Mouse (Mus musculus) heart, embryonic 14.5 days (tissue): Measurements from ENCODE around the gene Sphk2. TPM values are rescaled to one million over a fixed set of nuclear protein-coding genes. Genes with fewer than 3 reads are reported as not detected.

Source experiments
- ATAC-seq: fragments of 200-750 bp; cut with Nextera tagmentation; 2 replicates; pipeline ENCODE4 v1.8.0; 2017; ENCODE audit warnings: low read depth, moderate TSS enrichment; ENCODE audit not compliant: insufficient number of reproducible peaks, insufficient read depth, low FRiP score
- H3K27ac ChIP-seq, 2 experiments: fragments of 200-500 bp in 1 of 2; fragments of 300-500 bp in 1 of 2; sonication (generic) in 1 of 2; replicated peaks in 1 of 2; 2 replicates each; pipeline ENCODE4 v1.5.1; 2012 to 2014; ENCODE audit warnings: low read depth in 2 of 2, low read length in 2 of 2, control low read depth in 1 of 2, mild to moderate bottlenecking in 1 of 2, mixed read lengths in 1 of 2; ENCODE audit not compliant: control insufficient read depth in 1 of 2, insufficient read depth in 1 of 2
- H3K27me3 ChIP-seq: fragments of 300-500 bp; sonication (generic); 2 replicates; pipeline ENCODE4 v1.6.1; 2014; ENCODE audit warnings: mild to moderate bottlenecking, low read length, control low read depth; ENCODE audit not compliant: control insufficient read depth, insufficient read depth
- H3K36me3 ChIP-seq: fragments of 300-500 bp; sonication (generic); 2 replicates; pipeline ENCODE4 v1.6.1; 2014; ENCODE audit warnings: mild to moderate bottlenecking, control low read depth, low read length, mixed read lengths; ENCODE audit not compliant: control insufficient read depth, insufficient read depth
- H3K4me1 ChIP-seq, 2 experiments: fragments of 200-500 bp in 1 of 2; fragments of 300-500 bp in 1 of 2; sonication (generic) in 1 of 2; 2 replicates each; pipeline ENCODE4 v1.6.1; 2012 to 2014; ENCODE audit warnings: low read length in 2 of 2, control low read depth in 1 of 2, mixed read lengths in 1 of 2; ENCODE audit not compliant: control insufficient read depth in 2 of 2, insufficient read depth in 2 of 2
- H3K4me2 ChIP-seq: fragments of 300-500 bp; sonication (generic); 2 replicates; pipeline ENCODE4 v1.6.1; 2014; ENCODE audit warnings: mild to moderate bottlenecking, low read length
- H3K4me3 ChIP-seq, 2 experiments: fragments of 200-500 bp in 1 of 2; fragments of 300-500 bp in 1 of 2; sonication (generic) in 1 of 2; 2 replicates each; pipeline ENCODE4 v1.5.1; 2012 to 2014; ENCODE audit warnings: low read length in 2 of 2, mild to moderate bottlenecking in 2 of 2, control low read depth in 1 of 2, low read depth in 1 of 2, moderate library complexity in 1 of 2; ENCODE audit not compliant: control insufficient read depth in 1 of 2, insufficient read depth in 1 of 2
- H3K9ac ChIP-seq: fragments of 300-500 bp; sonication (generic); 2 replicates; pipeline ENCODE4 v1.6.1; 2014; ENCODE audit warnings: mild to moderate bottlenecking, low read length
- H3K9me3 ChIP-seq: fragments of 300-500 bp; sonication (generic); 2 replicates; pipeline ENCODE4 v1.6.1; 2016; ENCODE audit warnings: low read length, control low read depth; ENCODE audit not compliant: control insufficient read depth
- WGBS: fragments of 180-500 bp; shearing (Covaris S2); extraction: QIAGEN DNeasy Blood & Tissue Kit; methylation state at CpG from one replicate; pipeline ENCODE4 v1.1.7; 2014; 5-methylcytosine and 5-hydroxymethylcytosine counted together
- polyA plus RNA-seq: library from polyadenylated mRNA; unstranded; fragments of >200 nt; fragmentation: Nextera tagmentation; extraction: Ambion mirVana; gene quantifications from 2 replicates; pipeline ENCODE4 v1.2.1, GENCODE M21; 2014

Sphk2 gene
- polyA plus RNA-seq, 1 experiment from 2014 or later = 12.5 TPM

DNA sequence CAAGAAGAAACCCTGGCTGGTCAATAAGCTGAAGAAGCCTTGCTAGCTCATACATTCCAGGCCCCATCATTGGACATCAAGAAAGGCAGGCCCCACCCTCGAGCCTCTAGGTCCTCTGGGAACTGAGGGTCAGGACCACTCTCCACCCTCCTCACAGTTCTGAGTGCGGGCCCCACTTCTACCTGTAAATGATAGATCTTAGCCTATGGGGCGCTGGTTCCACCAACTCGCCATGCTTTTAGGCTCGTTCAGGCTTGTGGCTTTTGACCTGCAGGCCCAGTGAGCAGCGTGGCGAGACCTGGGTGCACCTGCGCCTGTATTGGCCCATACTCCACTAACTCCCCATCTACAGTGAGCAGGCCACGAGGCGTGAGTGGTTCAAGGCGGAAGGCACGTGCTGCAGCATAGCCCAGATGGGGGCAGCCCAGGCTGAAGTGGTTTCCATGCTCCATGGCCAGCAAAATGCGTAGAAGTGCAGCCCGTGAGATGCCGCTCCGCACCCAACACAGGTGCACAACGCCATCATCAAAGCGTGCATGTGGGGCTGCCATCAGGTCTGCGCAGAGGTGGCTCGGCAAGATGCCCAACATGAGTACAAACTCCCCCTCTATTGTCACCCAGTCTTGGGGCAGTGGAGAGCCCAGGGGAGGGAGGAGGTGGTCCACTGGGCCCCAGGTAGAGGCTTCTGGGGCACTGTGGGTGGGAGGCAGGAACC, 7.2 kb downstream of the Sphk2 start:
- no peak overlapping the region for H3K9ac ChIP-seq
- no peak overlapping the region for H3K4me2 ChIP-seq
- H3K36me3 ChIP-seq = peaks cover 45% of the 10 kb centered on the region
- H3K27ac ChIP-seq = no peak overlapping the region
- no peaks in the 10 kb centered on the region for H3K27me3 ChIP-seq
- H3K9me3 ChIP-seq = no peaks in the 10 kb centered on the region
- ATAC-seq = no peak
- WGBS = 89% methylated on average over 20 of the region's 20 CpGs
- H3K4me3 ChIP-seq = no peak overlapping the region
- H3K4me1 ChIP-seq = peaks cover 19 to 38% of the 10 kb centered on the region in 2 experiments

DNA sequence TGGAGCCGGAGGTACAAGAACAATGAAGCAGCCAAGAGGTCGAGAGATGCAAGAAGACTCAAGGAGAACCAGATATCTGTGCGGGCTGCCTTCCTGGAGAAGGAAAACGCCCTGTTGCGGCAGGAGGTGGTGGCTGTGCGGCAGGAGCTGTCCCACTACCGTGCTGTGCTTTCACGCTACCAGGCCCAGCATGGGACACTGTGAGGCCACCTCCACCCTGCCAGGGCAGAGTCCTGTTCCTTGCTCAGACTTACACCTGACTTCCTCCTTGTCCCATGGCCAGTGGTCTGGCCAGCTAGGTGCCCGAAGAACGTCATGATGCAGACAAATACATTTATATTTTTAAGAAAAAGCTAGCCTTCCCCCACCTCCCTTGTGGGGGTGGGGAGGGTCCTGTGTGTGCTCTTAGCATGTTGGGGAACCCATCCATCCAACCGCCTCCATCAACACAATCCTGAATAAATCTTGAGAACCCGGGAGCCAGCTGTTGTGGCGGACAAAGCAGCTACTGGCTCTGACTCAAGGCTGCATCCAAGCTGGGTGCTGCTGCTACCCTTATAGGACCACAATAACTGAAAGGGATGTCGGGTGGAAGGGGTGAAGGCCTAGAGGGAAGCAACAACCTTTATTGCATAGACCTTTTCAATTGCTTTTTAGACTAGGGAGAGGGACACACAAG, 8.0 kb downstream of the Sphk2 start:
- Histone ChIP-seq H3K9ac (no peak overlapping the region), H3K4me3 (no peak overlapping the region), H3K27me3 (no peaks in the 10 kb centered on the region), H3K9me3 (no peaks in the 10 kb centered on the region), H3K4me2 (no peak overlapping the region), H3K36me3 (peaks cover 45% of the 10 kb centered on the region), H3K4me1 (peaks cover 17 to 38% of the 10 kb centered on the region in 2 experiments), H3K27ac (no peak overlapping the region)
- WGBS = 74% methylated on average over 14 of the region's 14 CpGs
- no peak for ATAC-seq

DNA sequence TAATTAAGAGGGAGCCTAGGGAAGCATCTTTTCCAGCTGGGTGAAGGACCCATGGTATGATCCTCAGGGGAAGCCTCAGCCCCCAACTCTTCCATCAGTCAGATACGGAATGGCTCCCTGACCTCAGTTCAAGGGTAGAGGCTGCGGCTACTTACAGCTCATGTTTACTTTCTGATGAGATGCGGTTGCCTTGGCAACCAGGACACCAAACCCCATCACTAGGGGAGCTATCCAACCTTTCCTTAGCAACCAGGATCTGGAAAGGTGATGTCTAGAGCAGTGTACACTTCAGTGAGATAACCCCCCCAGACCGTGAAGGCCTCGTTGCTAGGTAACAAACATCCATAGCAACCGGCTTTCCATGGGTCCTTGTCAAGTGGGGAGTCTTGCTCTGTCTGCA, 8.8 kb downstream of the Sphk2 start:
- Histone ChIP-seq H3K9ac (no peak overlapping the region), H3K27ac (no peak overlapping the region), H3K9me3 (no peaks in the 10 kb centered on the region), H3K4me2 (no peak overlapping the region), H3K36me3 (peaks cover 44% of the 10 kb centered on the region), H3K4me1 (peaks cover 16 to 32% of the 10 kb centered on the region in 2 experiments), H3K4me3 (no peak overlapping the region), H3K27me3 (no peaks in the 10 kb centered on the region)
- no peak for ATAC-seq
- 42% methylated on average over 6 of the region's 6 CpGs for WGBS

DNA sequence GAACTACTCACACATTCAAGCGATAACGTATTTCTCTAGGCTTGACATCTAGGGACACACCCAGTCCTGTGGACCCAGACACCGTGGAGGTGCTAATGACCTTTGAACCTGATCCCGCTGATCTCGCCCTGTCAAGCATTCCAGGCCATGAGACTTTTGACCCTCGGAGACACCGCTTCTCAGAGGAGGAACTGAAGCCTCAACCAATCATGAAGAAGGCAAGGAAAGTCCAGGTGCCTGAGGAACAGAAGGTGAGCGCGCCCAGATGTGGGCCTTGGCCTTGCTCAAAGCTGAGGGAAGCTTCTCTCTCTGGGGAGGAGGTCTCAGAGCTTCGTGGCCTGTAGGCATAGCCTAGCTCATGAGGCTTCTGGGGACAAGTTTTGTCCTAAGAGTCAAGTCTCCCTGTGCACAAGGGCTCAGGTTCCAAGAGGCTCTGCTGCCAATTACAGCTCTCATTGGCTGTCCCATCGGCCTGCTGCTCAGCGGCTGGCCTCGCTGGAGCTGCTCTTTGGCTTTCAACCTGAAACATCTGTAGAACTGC, 9.5 kb downstream of the Sphk2 start:
- Histone ChIP-seq H3K4me3 (0 out of 4 replicates have a peak overlapping the region, but pooled peaks of 1 of the 2 experiments have one; percentile 74), H3K9ac (0 out of 2 replicates have a peak overlapping the region, but pooled peaks have one; percentile 14)
- 46% methylated on average over 13 of the region's 13 CpGs for WGBS

DNA sequence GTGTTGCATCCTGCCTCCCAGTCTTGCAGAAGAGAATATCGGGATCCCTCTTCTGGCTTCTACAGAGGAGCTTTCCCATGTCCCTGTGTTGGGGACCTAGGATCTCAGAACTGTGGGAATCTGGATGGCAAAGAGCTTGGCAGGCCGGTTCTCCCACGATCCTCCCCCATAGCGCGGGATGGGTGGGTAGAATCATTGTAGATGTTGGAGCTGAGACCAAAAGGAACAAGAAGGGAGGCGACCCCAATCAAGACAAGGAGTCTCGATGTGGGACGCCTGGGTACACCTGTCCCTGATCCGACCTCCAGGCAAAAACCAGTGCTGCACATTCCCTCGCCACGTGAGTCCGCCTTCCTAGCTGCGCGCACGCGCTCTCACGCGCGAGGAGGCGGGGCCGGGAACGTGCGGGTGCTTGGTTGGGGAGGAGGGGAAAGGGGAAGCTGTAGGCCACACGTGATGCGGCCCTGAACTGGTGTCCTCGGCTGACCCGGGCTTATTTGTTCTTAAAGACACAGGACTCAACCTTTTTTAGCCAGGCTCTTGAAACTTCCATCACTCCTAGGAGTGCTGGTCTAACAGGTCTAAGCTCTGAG, 10.3 kb downstream of the Sphk2 start:
- ATAC-seq = 0 out of 2 replicates have a peak, but pooled peaks have one; percentile 7
- Histone ChIP-seq H3K4me1 (peaks cover 21 to 41% of the 10 kb centered on the region in 2 experiments), H3K27ac (peak overlapping the region; percentile 63 to 93), H3K36me3 (peaks cover 29% of the 10 kb centered on the region), H3K9me3 (no peaks in the 10 kb centered on the region), H3K4me2 (peak overlapping the region; percentile 96), H3K4me3 (peak overlapping the region; percentile 66 to 74), H3K9ac (peak overlapping the region; percentile 55), H3K27me3 (no peaks in the 10 kb centered on the region)
- WGBS = under 1% methylated on average over 27 of the region's 27 CpGs

More for the DNA sequence above, 9.5 kb downstream of the Sphk2 start:
- Histone ChIP-seq H3K36me3 (peaks cover 38% of the 10 kb centered on the region), H3K4me2 (peak overlapping the region; percentile 96), H3K9me3 (no peaks in the 10 kb centered on the region), H3K27ac (no peak overlapping the region), H3K27me3 (no peaks in the 10 kb centered on the region), H3K4me1 (peaks cover 21 to 38% of the 10 kb centered on the region in 2 experiments)
- ATAC-seq = no peak

DNA sequence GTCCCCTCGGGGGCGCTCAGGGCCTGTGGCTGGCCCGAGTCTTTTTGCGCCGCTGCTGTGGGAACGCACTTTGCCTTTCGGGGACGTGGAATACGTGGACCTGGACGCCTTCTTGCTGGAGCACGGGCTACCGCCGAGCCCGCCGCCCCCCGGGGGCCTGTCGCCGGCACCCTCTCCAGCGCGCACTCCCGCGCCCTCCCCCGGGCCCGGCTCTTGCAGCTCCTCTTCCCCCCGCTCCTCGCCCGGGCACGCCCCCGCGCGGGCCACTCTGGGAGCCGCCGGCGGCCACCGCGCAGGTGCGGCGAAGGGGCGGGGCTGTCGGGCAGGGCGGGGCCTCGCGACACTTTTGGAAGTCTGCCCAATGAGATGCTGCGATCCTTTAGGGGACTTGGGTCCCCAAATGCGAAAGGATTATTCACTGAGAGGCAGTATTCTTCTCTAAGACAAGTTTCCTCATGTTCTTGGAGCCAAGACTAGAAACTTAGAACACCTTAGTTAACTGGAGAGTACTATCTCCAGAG, 11.0 kb downstream of the Sphk2 start:
- Histone ChIP-seq H3K27ac (peak overlapping the region; percentile 70 to 93), H3K9me3 (no peaks in the 10 kb centered on the region), H3K4me1 (peaks cover 21 to 41% of the 10 kb centered on the region in 2 experiments), H3K36me3 (peaks cover 23% of the 10 kb centered on the region), H3K4me3 (peak overlapping the region; percentile 66 to 74), H3K4me2 (peak overlapping the region; percentile 96), H3K27me3 (no peaks in the 10 kb centered on the region), H3K9ac (peak overlapping the region; percentile 93)
- WGBS = under 1% methylated on average over 45 of the region's 45 CpGs
- 0 out of 2 replicates have a peak, but pooled peaks have one; percentile 4 for ATAC-seq

DNA sequence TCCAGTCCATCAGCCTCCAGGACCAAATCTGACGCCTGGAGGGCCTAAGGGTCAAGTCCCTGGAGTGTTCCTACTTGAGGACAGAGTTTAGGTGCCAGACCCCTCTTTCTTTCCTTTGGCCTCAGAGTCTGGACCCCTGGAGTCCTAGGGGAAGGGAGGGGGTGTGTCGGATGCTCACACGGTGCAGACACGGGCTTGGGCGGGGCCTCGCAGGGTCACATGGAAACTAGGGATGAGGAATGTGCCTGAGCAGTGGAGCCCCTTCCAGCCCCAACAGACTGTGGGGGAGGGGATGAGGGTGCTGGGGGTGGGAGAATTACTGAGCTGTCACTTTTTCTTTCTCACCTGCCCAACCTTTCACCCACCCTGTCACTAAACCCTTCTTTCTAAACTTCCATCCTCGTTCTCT, 11.9 kb downstream of the Sphk2 start:
- Histone ChIP-seq H3K4me1 (peaks cover 26 to 41% of the 10 kb centered on the region in 2 experiments), H3K27ac (peak overlapping the region; percentile 70 to 93), H3K27me3 (no peaks in the 10 kb centered on the region), H3K4me2 (peak overlapping the region; percentile 96), H3K9ac (peak overlapping the region; percentile 93), H3K36me3 (peaks cover 14% of the 10 kb centered on the region), H3K9me3 (no peaks in the 10 kb centered on the region), H3K4me3 (peak overlapping the region; percentile 66 to 74)
- peak; percentile 22; the same call in 1 of the 2 replicates for ATAC-seq
- WGBS = 0% methylated on average over 7 of the region's 7 CpGs
